Mouse (Mus musculus): ENCODE data around the gene Megf6.

DNA sequence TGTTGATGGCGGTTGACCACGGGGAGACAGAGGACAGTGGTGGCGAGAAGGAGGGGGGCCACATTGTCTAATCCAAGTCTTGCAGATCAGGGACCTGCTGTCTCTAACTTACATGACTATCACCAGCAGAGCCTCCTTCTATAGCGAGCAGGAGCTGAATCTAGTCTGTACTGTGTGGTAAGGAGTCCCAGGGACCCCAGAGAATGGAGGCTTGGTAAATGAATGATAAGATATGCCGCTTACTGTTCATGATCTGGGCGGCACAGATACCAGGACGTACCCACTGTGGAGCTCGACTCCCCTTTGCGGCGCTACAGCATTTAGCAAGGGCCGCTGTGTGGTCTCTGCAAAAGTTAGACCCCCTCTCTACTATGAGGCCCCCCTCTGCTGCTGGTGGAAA lies 48.7 kb upstream of the Megf6 start:
- TF ChIP-seq USF1 (IDR thresholded peaks at IDR 0.05; ENCODE audit: low read depth, low read length) (no peak), EP300 (IDR thresholded peaks at IDR 0.05; ENCODE audit: low read length) (no peak), CTCF (conservative IDR thresholded peaks at IDR 0.05 in 1 of 2, IDR thresholded peaks at IDR 0.05 in 1 of 2; ENCODE audit: low read depth in 2 of 2, low read length in 2 of 2) (no peak), ELF1 (IDR thresholded peaks at IDR 0.05; ENCODE audit: low read depth, low read length) (no peak), TCF12 (IDR thresholded peaks at IDR 0.05; ENCODE audit: low read depth, low read length) (no peak), POLR2A (IDR thresholded peaks at IDR 0.05; ENCODE audit: low read depth, low read length) (no peak), MAFK (IDR thresholded peaks at IDR 0.05; ENCODE audit: insufficient replicate concordance, low read length) (no peak), SMC3 (IDR thresholded peaks at IDR 0.05; ENCODE audit: low read depth, low read length) (no peak)

Measured in CH12.LX (cell line).